Mouse (Mus musculus) ES-E14 (cell line): ENCODE measurements around the gene Arhgap23. TPM values are rescaled to one million over a fixed set of nuclear protein-coding genes. Genes with fewer than 3 reads are reported as not detected.

Experiments used
- DNase-seq: peaks from one replicate; pipeline ENCODE4 v3.0.0-alpha.2; 2013; ENCODE audit warnings: low read depth, low spot score
- H3K27ac ChIP-seq: 2 replicates; pipeline ENCODE4 v1.5.1; 2012; ENCODE audit warnings: low read depth, mild to moderate bottlenecking, low read length, moderate library complexity, mixed read lengths; ENCODE audit not compliant: poor library complexity, insufficient read depth, severe bottlenecking
- H3K36me3 ChIP-seq: 2 replicates; pipeline ENCODE4 v1.6.1; 2012; ENCODE audit warnings: mild to moderate bottlenecking, low read length, moderate library complexity, mixed read lengths; ENCODE audit not compliant: control insufficient read depth, poor library complexity, insufficient read depth, severe bottlenecking
- H3K4me1 ChIP-seq, 2 experiments: fragments of 150-350 bp in 1 of 2; sonication (generic) in 1 of 2; 2 replicates each; pipeline ENCODE4 v1.6.1; 2012; ENCODE audit warnings: low read length in 2 of 2, mild to moderate bottlenecking in 1 of 2, mixed read lengths in 1 of 2; ENCODE audit not compliant: control insufficient read depth in 2 of 2, insufficient read depth in 2 of 2, poor library complexity in 1 of 2
- H3K4me3 ChIP-seq, 2 experiments: fragments of 150-350 bp in 1 of 2; sonication (generic) in 1 of 2; 2 replicates each; pipeline ENCODE4 v1.5.1; 2012; ENCODE audit warnings: low read length in 2 of 2, low read depth in 1 of 2, mild to moderate bottlenecking in 1 of 2, mixed read lengths in 1 of 2; ENCODE audit not compliant: insufficient read depth in 1 of 2, poor library complexity in 1 of 2, severe bottlenecking in 1 of 2
- H3K9ac ChIP-seq: 2 replicates; pipeline ENCODE4 v1.6.1; 2012; ENCODE audit warnings: low read depth, mild to moderate bottlenecking, low read length, mixed read lengths; ENCODE audit not compliant: poor library complexity, insufficient read depth, severe bottlenecking
- H3K9me3 ChIP-seq: fragments of 150-350 bp; sonication (generic); 2 replicates; pipeline ENCODE4 v1.6.1; 2012; ENCODE audit warnings: low read depth, mild to moderate bottlenecking, low read length; ENCODE audit not compliant: control insufficient read depth, insufficient read depth
- CHD2 ChIP-seq: IDR thresholded peaks from 2 replicates; pipeline ENCODE4 v1.6.1; 2014; ENCODE audit warnings: mild to moderate bottlenecking, low read depth, low read length, inconsistent platforms
- HCFC1 ChIP-seq: IDR thresholded peaks from 2 replicates; pipeline ENCODE4 v1.6.1; 2012; ENCODE audit warnings: low read length, inconsistent platforms, borderline replicate concordance; ENCODE audit not compliant: insufficient read depth
- MAFK ChIP-seq: IDR thresholded peaks from 2 replicates; pipeline ENCODE4 v1.6.1; 2014; ENCODE audit warnings: mild to moderate bottlenecking, low read depth, low read length, inconsistent platforms; ENCODE audit not compliant: insufficient read depth
- ZC3H11A ChIP-seq: IDR thresholded peaks from 2 replicates; pipeline ENCODE4 v1.6.1; 2012; ENCODE audit warnings: low read depth, mild to moderate bottlenecking, inconsistent platforms, low read length, borderline replicate concordance
- ZNF384 ChIP-seq: IDR thresholded peaks from 2 replicates; pipeline ENCODE4 v1.6.1; 2012; ENCODE audit warnings: low read depth, low read length, inconsistent platforms
- in situ Hi-C, 2 experiments: fragments of 600-800 bp; cut with MboI; formaldehyde crosslinking; loops; one replicate each; pipeline ENCODE4 v1.15.1; 2025; ENCODE audit warnings: low sequenced_read_pairs in 2 of 2, inconsistent platforms in 1 of 2; ENCODE audit not compliant: unreplicated experiment in 2 of 2
- total RNA-seq: library from RNA; depleted of rRNA; stranded (reverse); fragments of 300-350 nt; gene quantifications from 2 replicates; pipeline ENCODE4 v1.2.3, GENCODE M21; 2012; rRNA removed

The Arhgap23 gene
- total RNA-seq, 1 experiment, result 22.6 TPM

DNA sequence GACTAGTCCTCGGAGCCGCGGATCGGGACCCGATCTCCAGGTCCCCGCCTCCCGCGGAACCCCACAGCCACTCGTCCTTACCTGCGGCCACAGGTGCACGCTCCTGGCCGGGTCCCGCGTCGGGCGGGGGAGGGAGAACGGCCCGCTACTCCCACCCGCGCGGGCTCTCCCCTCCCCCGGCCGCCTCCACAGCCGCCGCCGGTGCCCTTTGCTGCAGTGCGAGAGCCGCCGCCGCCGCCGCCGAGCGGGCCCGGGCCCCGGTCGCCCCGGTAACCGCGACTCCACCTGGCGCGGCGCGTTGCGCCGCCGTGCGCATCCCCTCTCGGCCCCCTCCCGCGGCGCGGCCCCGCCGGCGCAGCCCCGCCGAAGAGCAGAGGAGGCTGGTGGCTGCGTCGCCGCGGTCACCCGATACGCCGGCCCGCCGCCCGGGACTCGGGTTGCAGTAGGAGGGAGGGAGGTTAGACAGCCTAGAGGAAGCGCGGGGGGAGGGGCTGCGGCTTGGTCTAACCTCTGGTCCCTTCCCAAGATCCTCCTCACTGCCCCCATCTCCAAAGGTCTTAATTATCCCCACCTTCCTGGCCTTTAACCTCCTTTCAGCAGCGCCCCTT is 131.6 kb downstream of the Arhgap23 start:
- no peak for DNase-seq
- Histone ChIP-seq H3K9me3 (no peaks in the 10 kb centered on the region), H3K4me1 (peaks cover 2 to 28% of the 10 kb centered on the region in 2 experiments; a peak in 3 of 4 replicates), H3K36me3 (no peaks in the 10 kb centered on the region), H3K9ac (peak overlapping the region; percentile 76), H3K27ac (no peak overlapping the region), H3K4me3 (peak overlapping the region; percentile 88 to 92)
- in situ Hi-C loops, result no loop called here
- no peak for TF ChIP-seq ZC3H11A
- TF ChIP-seq CHD2, result no peak
- no peak for TF ChIP-seq HCFC1
- no peak for TF ChIP-seq MAFK
- no peak for TF ChIP-seq ZNF384

DNA sequence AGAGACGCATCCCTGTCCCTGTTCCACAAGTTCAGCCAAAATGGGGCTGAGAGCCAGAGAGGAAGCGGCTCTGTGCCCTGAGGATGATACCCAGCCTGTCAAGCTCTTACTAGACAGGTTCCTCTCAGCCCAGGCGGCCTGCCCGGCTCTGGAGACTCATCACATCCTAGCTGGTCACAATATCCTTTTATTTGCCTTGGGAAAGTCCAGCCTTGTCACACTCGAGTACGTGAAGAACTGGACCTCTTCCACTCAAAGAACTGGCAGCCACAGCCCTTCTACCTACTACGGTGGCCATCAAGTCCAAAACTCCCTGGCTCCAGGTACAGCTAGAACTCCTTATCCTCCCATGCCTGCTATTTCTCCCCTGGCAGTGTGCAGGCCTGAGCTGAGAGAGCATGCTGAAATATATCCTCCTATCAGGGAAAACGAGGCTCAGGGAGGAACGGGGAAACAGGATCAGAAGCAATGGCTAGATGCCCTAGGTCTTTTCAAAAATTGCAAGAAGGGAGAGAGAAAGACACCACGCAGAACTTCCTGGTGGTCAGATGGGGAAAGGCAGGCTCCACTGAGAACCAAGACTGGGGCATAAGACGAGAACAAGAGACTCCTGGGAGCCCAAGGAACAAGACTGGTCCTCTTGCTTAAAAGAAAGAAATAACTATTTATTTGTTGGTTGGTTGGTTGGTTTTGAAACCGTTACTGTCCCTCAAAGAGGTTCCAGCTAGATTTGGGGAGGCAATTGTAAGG is 132.8 kb downstream of the Arhgap23 start:
- no peak for DNase-seq
- Histone ChIP-seq H3K9me3 (no peaks in the 10 kb centered on the region), H3K4me3 (no peak overlapping the region), H3K4me1 (peaks cover 0 to 20% of the 10 kb centered on the region in 2 experiments; a peak in 1 of 4 replicates), H3K27ac (no peak overlapping the region), H3K36me3 (no peaks in the 10 kb centered on the region), H3K9ac (no peak overlapping the region)
- TF ChIP-seq MAFK, result no peak
- TF ChIP-seq HCFC1, result no peak
- TF ChIP-seq ZC3H11A, result no peak
- no peak for TF ChIP-seq ZNF384
- TF ChIP-seq CHD2, result no peak
- in situ Hi-C loops, result no loop called here

DNA sequence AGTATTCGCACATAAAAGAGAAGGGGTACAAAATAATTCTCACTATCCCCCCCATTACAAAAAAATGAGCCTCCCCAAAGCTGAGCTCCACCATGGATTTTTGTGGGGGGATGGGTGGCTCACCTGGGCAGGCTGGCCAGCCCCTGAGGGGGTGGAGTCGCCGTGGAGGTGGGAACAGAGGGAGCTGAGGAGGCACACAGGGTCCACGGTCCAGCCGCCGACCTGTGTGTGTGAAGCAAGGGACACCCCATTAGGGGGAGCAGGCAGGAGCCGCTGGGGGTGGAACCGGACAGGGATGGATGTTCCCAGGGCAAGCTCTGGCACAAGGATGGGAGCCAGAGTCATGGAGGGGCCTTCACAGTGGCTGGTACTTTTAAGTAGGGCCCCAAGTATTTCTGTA is 133.4 kb downstream of the Arhgap23 start:
- H3K27ac ChIP-seq, result no peak overlapping the region
- no peak overlapping the region for H3K9ac ChIP-seq
- in situ Hi-C loops, result no loop called here
- no peak for DNase-seq
- H3K4me3 ChIP-seq, result no peak overlapping the region
- no peaks in the 10 kb centered on the region for H3K9me3 ChIP-seq
- peaks cover 0 to 16% of the 10 kb centered on the region in 2 experiments; a peak in 1 of 4 replicates for H3K4me1 ChIP-seq
- no peaks in the 10 kb centered on the region for H3K36me3 ChIP-seq
- no peak for TF ChIP-seq MAFK
- no peak for TF ChIP-seq HCFC1
- no peak for TF ChIP-seq ZC3H11A
- no peak for TF ChIP-seq ZNF384
- TF ChIP-seq CHD2, result no peak

Other genes starting within 250 kb of the Arhgap23 start
- 272 and 369 TPM in 2 replicates for gene Kpnb1, start 227.7 kb upstream of the Arhgap23 start, total RNA-seq
- gene Npepps, start 134.9 kb upstream of the Arhgap23 start, total RNA-seq, result 86.1 and 107 TPM in 2 replicates
- gene Mrpl45, start 99.8 kb upstream of the Arhgap23 start, total RNA-seq, result 53.8 and 76.8 TPM in 2 replicates
- 0.31 and 0.53 TPM in 2 replicates for gene Gpr179, start 63.5 kb upstream of the Arhgap23 start, total RNA-seq
- 14.3 and 14.5 TPM in 2 replicates for gene Socs7, start 53.0 kb upstream of the Arhgap23 start, total RNA-seq
- gene 4933428G20Rik, start 84.8 kb downstream of the Arhgap23 start, total RNA-seq, result 0.36 and 0.63 TPM in 2 replicates
- gene Srcin1, start 160.7 kb downstream of the Arhgap23 start, total RNA-seq, result 2.4 and 4.1 TPM in 2 replicates
- gene Epop, start 214.2 kb downstream of the Arhgap23 start, total RNA-seq, result 100 and 109 TPM in 2 replicates
- gene Mllt6, start 247.9 kb downstream of the Arhgap23 start, total RNA-seq, result 113 and 142 TPM in 2 replicates